Mouse (Mus musculus) ES-Bruce4 (cell line): ENCODE results near the gene Slc35b4. TPM values are rescaled to one million over a fixed set of nuclear protein-coding genes. Genes with fewer than 3 reads are reported as not detected.

Experiments used
- H3K27ac ChIP-seq: 2 replicates; pipeline ENCODE4 v1.5.1; 2012; ENCODE audit warnings: low read length, inconsistent platforms; ENCODE audit not compliant: insufficient read depth
- H3K27me3 ChIP-seq: 2 replicates; pipeline ENCODE4 v1.6.1; 2012; ENCODE audit warnings: mild to moderate bottlenecking, low read length, inconsistent platforms; ENCODE audit not compliant: control insufficient read depth, poor library complexity, insufficient read depth, severe bottlenecking
- H3K36me3 ChIP-seq: 2 replicates; pipeline ENCODE4 v1.6.1; 2012; ENCODE audit warnings: inconsistent platforms, mild to moderate bottlenecking, low read length, moderate library complexity; ENCODE audit not compliant: control insufficient read depth, poor library complexity, insufficient read depth, severe bottlenecking
- H3K4me1 ChIP-seq: one replicate; pipeline ENCODE4 v1.8.1; 2011; ENCODE audit warnings: low read length; ENCODE audit not compliant: control insufficient read depth, insufficient read depth
- H3K4me3 ChIP-seq: 2 replicates; pipeline ENCODE4 v1.5.1; 2011; ENCODE audit warnings: low read depth, mild to moderate bottlenecking, low read length
- H3K9ac ChIP-seq: 2 replicates; pipeline ENCODE4 v1.6.1; 2012; ENCODE audit warnings: low read depth, mild to moderate bottlenecking, inconsistent platforms; ENCODE audit not compliant: poor library complexity, severe bottlenecking
- H3K9me3 ChIP-seq: replicated peaks from 2 replicates; pipeline ENCODE4 v1.6.1; 2012; ENCODE audit warnings: mild to moderate bottlenecking, low read length, inconsistent platforms; ENCODE audit not compliant: control insufficient read depth, poor library complexity, insufficient read depth, severe bottlenecking
- CTCF ChIP-seq: IDR thresholded peaks from one replicate; pipeline ENCODE4 v1.8.1; 2011; ENCODE audit warnings: low read depth, low read length
- EP300 ChIP-seq: IDR thresholded peaks from 2 replicates; pipeline ENCODE4 v1.6.1; 2011; ENCODE audit warnings: low read depth, low read length; ENCODE audit not compliant: insufficient read depth
- POLR2A ChIP-seq: IDR thresholded peaks from one replicate; pipeline ENCODE4 v1.8.1; 2011; ENCODE audit warnings: low read length; ENCODE audit not compliant: insufficient read depth
- polyA plus RNA-seq: library from polyadenylated mRNA; stranded (reverse); fragments of >200 nt; gene quantifications from 2 replicates; pipeline ENCODE4 v1.2.4, GENCODE M21; 2011; ENCODE audit warnings: low read depth; ENCODE audit not compliant: missing spikeins, insufficient read depth, insufficient read length

The Slc35b4 gene
- polyA plus RNA-seq, 1 experiment = 18.7 TPM

DNA sequence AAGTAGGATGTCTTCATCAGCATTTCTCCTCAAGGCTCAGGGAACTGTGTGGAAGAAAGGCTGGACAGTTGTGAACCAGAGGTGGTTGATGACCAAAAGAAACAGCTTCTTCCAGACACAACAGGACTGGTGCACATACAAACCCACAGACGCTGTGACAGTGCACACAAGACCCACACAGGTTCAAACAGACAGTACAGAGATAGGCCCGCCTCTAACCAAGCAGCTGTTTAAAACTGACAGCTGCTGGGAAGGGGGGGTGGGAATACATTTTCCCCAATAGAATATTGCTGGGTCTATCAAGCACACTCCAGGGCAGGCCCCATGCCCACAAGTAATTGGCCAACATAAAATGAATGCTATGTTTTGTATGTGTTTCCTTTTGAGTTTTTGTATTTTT is 52.5 kb downstream of the Slc35b4 start:
- Histone ChIP-seq H3K27me3 (no peaks in the 10 kb centered on the region), H3K4me3 (no peak overlapping the region), H3K9ac (no peak overlapping the region), H3K36me3 (no peaks in the 10 kb centered on the region), H3K4me1 (no peaks in the 10 kb centered on the region), H3K27ac (no peak overlapping the region), H3K9me3 (no peaks in the 10 kb centered on the region)
- TF ChIP-seq CTCF = no peak
- no peak for TF ChIP-seq EP300
- TF ChIP-seq POLR2A = no peak

DNA sequence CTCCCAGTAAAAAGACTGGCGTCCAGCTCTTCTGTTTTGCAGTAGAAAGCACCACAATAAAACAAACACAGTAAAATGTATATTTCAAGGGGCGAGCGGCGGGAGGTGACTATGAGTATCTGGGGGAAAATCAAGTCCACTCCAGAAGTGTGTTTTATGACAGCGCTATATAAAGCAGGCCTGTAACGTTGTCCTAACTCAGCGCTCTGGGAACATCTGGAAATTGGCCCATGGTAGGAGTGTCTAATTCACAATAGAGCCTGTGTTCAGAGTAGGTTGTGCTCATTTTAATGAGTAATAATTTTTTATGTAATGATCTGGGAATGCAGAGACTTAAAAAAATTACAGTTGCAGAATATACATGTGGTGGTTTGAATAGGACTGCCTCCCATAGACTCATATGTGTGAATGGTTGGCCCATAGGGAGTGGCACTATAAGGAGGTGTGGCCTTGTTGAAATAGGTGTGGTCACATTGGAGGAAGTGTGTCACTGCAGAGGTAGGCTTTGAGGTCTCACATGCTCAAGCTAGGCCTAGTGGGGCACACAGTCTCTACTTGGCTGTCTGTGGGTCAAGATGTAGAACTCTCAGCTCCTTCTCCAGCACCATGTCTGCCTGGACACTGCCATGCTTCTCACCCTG is 60.0 kb downstream of the Slc35b4 start:
- Histone ChIP-seq H3K9me3 (no peaks in the 10 kb centered on the region), H3K36me3 (no peaks in the 10 kb centered on the region), H3K27me3 (no peaks in the 10 kb centered on the region), H3K9ac (no peak overlapping the region), H3K27ac (no peak overlapping the region), H3K4me3 (no peak overlapping the region), H3K4me1 (no peaks in the 10 kb centered on the region)
- no peak for TF ChIP-seq CTCF
- TF ChIP-seq POLR2A = no peak
- no peak for TF ChIP-seq EP300

DNA sequence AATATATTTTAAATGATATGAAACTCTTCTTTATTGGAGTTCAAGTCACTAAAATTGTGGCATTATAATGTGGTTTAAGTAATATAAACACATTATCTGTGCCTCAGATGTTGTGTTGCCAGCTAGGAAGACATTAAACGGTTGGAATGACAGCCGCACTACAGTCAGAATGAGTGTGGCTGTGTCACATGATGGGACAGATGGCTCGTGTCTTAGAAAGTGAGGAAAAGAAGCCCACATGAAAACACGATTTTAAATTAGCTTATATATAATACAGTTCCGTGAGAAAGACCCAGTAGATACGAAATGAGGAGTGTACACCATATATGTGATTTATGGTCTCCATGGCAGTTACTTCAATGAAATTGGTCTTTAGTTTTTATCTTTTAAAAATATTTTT is 65.5 kb downstream of the Slc35b4 start:
- Histone ChIP-seq H3K4me1 (no peaks in the 10 kb centered on the region), H3K27ac (no peak overlapping the region), H3K9ac (no peak overlapping the region), H3K4me3 (no peak overlapping the region), H3K27me3 (no peaks in the 10 kb centered on the region), H3K9me3 (no peaks in the 10 kb centered on the region), H3K36me3 (no peaks in the 10 kb centered on the region)
- TF ChIP-seq CTCF (no peak), EP300 (no peak), POLR2A (no peak)

DNA sequence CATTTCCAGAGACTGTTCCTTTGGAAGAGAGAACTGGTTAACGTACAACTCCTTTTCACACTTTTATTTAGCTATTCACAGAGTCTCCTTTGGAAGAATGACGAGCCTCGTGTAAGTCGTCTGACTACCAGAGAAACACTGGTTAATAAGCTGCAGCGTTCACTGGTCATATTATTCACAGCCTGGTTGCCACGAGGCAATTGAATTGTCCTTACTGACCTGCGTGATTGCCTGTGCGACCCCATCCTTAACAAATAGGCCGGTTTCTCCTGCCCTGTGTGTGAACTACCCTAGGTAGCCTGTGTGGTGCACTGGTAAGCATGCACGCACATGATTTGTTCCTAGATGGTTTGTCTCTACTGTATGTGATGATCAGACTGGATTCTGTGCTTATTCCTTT is 66.3 kb downstream of the Slc35b4 start:
- Histone ChIP-seq H3K4me3 (no peak overlapping the region), H3K4me1 (no peaks in the 10 kb centered on the region), H3K9ac (no peak overlapping the region), H3K27me3 (no peaks in the 10 kb centered on the region), H3K9me3 (no peaks in the 10 kb centered on the region), H3K36me3 (no peaks in the 10 kb centered on the region), H3K27ac (no peak overlapping the region)
- TF ChIP-seq EP300 (no peak), POLR2A (no peak), CTCF (no peak)

Other genes with a start within 250 kb of the Slc35b4 start
- 1.5 and 1.7 TPM in 2 replicates for gene Lrguk, start 147.7 kb downstream of the Slc35b4 start, polyA plus RNA-seq
- gene Akr1b3, start 140.4 kb upstream of the Slc35b4 start, polyA plus RNA-seq = 143 and 148 TPM in 2 replicates
- gene Akr1b8, start 177.0 kb upstream of the Slc35b4 start, polyA plus RNA-seq = 4.0 and 4.8 TPM in 2 replicates
- 16.5 and 16.9 TPM in 2 replicates for gene Akr1b10, start 207.1 kb upstream of the Slc35b4 start, polyA plus RNA-seq
- 0.48 and 0.55 TPM in 2 replicates for gene Akr1b7, start 235.2 kb upstream of the Slc35b4 start, polyA plus RNA-seq